Mouse (Mus musculus) Muller cell, postnatal 12 days (primary cell): ENCODE results near the gene Cdc42ep2.
A peak's percentile ranks its signal among the peaks of the same experiment; 100 is the strongest.

Source experiments
- DNase-seq: peaks from one replicate; pipeline ENCODE4 v3.0.0-alpha.2; 2015; ENCODE audit errors: inconsistent ontology term

Cdc42ep2 gene

DNA sequence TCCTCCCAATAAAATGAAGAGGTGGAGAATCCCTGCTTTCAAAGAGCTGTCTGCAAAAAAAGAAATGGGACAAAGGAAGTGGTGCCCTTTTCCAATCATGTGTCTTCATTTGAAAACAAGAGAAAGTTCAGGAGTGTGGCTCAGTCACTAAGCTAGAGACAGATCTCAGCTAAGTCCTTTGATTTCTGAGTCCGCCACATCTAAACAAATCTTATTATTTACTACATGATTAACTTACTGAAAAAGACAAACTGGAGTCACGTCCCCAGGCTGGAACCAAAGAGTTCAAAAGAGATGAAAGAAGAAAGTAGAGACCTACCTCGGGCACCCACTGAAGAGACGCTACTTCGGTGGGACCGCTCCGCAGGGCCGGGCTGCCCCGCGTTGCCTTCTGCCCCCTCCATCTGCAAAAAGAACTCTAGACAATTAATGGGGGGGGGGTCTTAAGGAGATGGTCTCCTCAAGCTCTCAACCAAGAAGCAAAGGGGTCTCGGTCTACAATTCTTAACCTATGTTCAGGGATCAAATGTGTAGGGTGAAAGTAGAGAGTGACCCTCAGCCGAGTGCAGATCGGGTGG is 50.1 kb downstream of the Cdc42ep2 start:
- peak; percentile 48 for DNase-seq

DNA sequence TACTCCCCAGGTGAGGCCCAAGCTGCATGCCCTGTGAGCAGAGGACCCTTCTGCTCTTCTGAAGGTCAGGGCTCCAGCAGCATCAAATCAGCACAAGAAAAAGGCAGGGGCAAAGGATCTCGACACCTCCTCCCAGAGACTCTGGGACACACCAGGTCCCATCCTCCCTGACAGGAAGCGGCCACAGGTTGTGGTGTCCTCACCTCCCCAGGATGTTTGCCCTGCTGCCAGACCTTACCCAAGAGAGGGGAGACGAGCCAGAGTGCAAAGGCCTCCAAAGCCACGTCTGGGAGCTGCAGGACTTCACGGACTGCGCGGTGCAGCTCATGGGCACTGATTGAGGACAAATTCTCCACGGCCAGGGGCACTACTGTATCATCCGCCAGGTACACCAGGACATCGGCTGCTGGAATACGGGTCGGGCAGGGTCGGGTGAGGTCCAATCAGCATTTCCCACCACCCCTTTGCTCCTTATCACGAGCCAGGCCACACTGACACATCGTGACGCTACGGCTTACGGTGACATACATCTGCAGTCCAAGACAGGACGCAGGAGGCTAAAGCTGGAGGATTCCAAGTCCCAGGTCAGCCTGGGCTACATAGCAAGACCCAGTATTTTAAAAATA is 51.6 kb downstream of the Cdc42ep2 start:
- no peak for DNase-seq

DNA sequence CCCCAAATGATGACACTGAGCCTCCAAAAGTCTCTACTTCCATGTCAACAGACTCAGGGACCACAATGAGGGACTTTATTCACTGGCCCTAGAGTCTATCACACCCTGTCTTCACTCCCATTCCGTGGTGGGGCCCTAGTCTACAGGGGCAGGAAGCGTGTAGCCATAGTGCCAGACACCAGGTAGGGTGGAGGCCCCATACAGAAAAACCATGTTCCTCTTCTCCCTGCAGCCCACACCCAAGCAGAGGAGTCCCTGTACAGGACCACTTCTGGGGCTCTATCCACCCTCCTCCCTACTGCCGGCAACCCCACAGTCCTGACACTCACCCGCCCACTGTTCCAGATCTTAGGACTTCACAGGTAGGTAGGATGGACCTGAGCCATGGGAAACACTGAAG is 52.1 kb downstream of the Cdc42ep2 start:
- DNase-seq, result no peak

DNA sequence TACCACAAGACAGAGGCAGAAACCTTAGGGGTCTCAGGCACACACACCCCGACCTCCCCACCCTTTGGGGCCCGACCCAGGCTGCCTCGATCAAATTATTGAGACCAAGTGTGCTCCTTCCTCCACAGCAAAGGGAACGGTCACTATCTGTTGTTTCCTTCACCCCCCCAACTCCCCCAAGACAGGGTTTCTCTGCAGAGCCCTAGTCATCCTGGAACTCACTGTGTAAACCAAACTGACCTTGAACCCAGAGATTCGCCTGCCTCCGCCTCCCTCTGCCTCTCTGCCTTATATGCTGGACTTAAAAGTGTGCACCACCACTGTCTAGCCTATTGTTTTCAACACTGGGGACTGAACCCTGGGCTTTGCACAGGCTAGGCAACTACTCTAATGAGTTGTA is 52.9 kb downstream of the Cdc42ep2 start:
- no peak for DNase-seq

DNA sequence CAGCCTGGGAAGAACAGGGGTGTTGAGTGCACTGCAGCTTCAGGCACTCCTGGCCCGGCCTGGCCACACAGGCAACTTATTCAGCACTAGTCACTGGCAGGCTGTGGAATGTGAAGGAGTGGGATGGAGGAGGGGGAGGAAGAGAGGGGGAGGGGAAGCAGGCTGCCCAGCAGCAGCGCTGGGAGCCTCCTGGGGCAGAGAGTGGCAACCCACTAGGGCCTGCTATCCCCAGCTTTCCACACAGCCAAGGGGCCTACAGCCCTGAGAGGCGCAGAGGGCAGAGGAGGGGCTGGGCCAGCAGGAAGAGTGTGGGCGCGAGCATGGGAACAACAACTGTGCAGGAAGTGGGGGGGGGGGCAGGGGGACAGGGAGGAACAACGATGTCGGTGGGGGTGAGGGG is 53.3 kb downstream of the Cdc42ep2 start:
- DNase-seq, result peak; percentile 83

DNA sequence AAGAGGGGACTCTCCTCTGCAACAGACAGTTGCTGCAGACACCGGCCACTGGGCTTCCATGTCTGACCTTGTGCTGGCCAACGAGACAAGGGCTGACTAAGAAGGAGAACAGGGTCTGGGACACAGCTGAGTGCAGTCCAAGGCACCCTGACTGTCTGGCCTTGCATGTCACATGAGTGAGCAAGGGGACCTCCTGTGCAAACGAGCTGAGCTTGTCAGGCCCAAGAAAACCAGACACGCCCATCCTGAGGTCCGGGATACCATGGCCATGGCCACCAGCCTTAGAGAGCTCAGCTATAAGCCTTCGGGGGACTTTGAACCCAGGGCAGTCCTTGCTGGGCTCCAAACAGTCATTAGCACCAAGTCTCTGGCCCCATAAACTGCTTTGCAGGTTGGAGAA is 56.5 kb downstream of the Cdc42ep2 start:
- DNase-seq, result no peak
